Mouse (Mus musculus) megakaryocyte, embryonic 14.5 days (primary cell): ENCODE measurements around the gene Aifm2. TPM values are rescaled to one million over a fixed set of nuclear protein-coding genes. Genes with fewer than 3 reads are reported as not detected.

Experiments used
- H3K27me3 ChIP-seq: replicated peaks from 2 replicates; pipeline ENCODE3; 2012; ENCODE audit warnings: inconsistent platforms
- H3K36me3 ChIP-seq: replicated peaks from 2 replicates; pipeline ENCODE3; 2012; ENCODE audit warnings: low read length, inconsistent platforms, mixed read lengths
- H3K4me1 ChIP-seq: 2 replicates; pipeline ENCODE4 v1.6.1; 2012; ENCODE audit warnings: inconsistent platforms
- H3K4me3 ChIP-seq: replicated peaks from 2 replicates; pipeline ENCODE3; 2012; ENCODE audit warnings: moderate library complexity, mild to moderate bottlenecking, inconsistent platforms
- H3K9me3 ChIP-seq: 2 replicates; pipeline ENCODE4 v1.6.1; 2012; ENCODE audit warnings: inconsistent platforms
- FLI1 ChIP-seq: IDR thresholded peaks from 2 replicates; pipeline ENCODE4 v1.6.1; 2012; ENCODE audit warnings: low read length, inconsistent platforms, mixed read lengths
- GATA1 ChIP-seq: IDR thresholded peaks from 3 replicates; pipeline ENCODE4 v1.6.1; 2012; ENCODE audit warnings: mixed read lengths, low read length, inconsistent platforms, borderline replicate concordance
- polyA plus RNA-seq: library from polyadenylated mRNA; stranded (reverse); fragments of >175 nt; gene quantifications from 2 replicates; pipeline ENCODE4 v1.2.3, GENCODE M21; 2012; ENCODE audit warnings: low replicate concordance; ENCODE audit not compliant: insufficient read depth

Gene Aifm2
- polyA plus RNA-seq, 1 experiment, result 4.5 TPM

DNA sequence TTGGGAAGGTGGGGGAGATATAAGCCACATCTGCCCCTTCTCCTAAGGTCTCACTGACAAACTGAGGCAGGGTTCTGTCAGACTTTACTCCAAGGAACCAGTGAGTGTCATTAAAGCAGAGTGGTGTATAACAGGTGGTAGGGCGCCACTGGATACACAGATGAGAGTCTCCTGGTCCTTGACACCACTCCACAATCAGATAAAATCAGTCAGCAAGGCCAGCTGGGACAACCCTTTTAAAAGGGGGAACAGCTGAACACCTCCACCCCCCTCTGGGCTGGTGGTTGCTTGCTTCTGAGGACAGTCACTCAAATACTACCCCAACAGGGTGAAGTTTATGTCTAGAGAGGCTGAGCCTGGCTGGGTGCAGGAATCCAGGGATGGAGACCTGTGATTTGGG is 22.5 kb downstream of the Aifm2 start:
- Histone ChIP-seq H3K4me3 (no peak overlapping the region), H3K9me3 (no peaks in the 10 kb centered on the region), H3K36me3 (no peaks in the 10 kb centered on the region), H3K4me1 (no peaks in the 10 kb centered on the region), H3K27me3 (peaks cover 22% of the 10 kb centered on the region)
- TF ChIP-seq GATA1 (no peak), FLI1 (no peak)

DNA sequence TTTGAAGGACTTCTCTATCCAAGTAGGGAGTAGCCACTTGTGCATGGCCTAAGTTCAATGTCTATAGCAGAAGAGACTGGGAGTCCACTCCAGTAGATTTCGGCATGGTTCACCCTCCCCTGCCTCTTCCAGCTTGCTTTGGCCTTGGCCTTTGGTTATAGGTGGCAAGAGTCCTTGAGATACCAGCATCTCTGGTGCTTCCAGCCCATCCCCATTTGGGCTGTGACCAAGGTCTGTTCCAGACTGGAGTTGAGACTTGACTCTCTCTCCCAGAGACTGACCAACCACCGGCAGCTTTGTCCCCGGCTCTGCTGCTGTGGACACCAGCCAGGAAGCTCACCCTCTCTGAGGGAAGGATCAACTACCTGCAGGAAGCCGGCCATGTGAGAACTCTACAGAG is 23.1 kb downstream of the Aifm2 start:
- no peak overlapping the region for H3K4me3 ChIP-seq
- TF ChIP-seq GATA1 (no peak), FLI1 (no peak)
- H3K9me3 ChIP-seq, result no peaks in the 10 kb centered on the region
- peaks cover 22% of the 10 kb centered on the region for H3K27me3 ChIP-seq
- H3K4me1 ChIP-seq, result no peaks in the 10 kb centered on the region
- no peaks in the 10 kb centered on the region for H3K36me3 ChIP-seq

DNA sequence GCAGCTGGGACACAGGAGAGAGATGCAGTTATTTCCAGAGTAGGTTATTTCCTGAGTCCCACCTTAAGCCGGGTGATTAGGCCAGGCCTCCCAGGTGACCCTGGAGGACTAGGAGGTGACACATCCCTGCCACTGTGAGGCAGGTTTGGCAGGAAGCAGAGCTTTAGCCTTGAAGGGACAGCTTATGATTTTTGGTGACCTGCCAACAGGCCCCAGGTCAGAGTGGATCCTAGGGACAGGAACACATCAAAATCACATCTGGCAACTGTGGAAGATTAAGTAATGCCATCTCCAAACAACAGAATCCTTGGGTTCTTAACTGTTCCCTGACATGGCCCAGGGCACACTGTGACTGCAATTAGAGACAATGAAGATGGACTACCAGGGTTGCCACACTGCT is 26.2 kb downstream of the Aifm2 start:
- peaks cover 21% of the 10 kb centered on the region for H3K27me3 ChIP-seq
- no peaks in the 10 kb centered on the region for H3K36me3 ChIP-seq
- TF ChIP-seq GATA1 (no peak), FLI1 (no peak)
- H3K4me3 ChIP-seq, result no peak overlapping the region
- peaks cover 11% of the 10 kb centered on the region for H3K4me1 ChIP-seq
- H3K9me3 ChIP-seq, result peaks cover 19% of the 10 kb centered on the region

DNA sequence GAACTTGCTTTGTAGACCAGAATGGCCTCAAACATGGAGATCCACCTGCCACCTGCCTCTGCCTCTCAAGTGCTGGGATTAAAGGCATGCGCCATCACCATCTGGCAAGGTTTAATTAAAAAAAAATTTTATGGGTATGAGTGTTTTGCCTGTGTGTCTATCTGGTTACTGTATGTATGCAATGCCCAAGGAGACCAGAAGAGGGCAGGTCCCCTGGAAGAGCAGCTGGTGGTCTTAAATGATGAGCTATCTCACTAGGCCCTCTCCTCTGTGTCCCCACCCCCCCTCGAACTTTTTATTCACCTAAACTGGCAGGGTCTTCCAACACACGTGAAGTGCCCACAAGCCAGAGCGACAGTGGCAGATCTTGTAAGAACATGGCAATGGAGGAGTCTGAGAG is 26.8 kb downstream of the Aifm2 start:
- peaks cover 19% of the 10 kb centered on the region for H3K9me3 ChIP-seq
- no peak overlapping the region for H3K4me3 ChIP-seq
- TF ChIP-seq FLI1 (no peak), GATA1 (no peak)
- H3K27me3 ChIP-seq, result peaks cover 19% of the 10 kb centered on the region
- no peaks in the 10 kb centered on the region for H3K36me3 ChIP-seq
- H3K4me1 ChIP-seq, result peaks cover 11% of the 10 kb centered on the region

DNA sequence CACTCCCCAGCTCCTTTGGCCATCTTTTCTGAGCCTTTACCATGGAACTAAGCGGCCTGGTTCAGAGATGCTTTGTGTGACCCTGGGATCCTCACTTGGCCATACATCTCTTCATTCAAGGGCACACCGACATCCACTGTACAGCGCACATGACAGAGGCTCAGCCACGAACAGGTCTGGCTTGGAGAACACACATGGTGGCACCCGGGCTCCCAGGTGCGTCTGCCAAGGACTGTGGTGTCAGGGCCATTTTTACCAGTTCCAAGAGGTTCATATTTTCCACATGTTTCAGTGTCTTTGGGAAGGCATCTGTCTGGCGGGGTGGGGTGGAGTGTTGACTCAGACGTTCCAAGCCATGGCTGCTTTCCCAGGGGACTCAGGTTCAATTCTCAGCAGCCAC is 27.3 kb downstream of the Aifm2 start:
- Histone ChIP-seq H3K27me3 (peaks cover 21% of the 10 kb centered on the region), H3K9me3 (peaks cover 19% of the 10 kb centered on the region), H3K36me3 (no peaks in the 10 kb centered on the region), H3K4me3 (no peak overlapping the region), H3K4me1 (peaks cover 11% of the 10 kb centered on the region)
- no peak for TF ChIP-seq GATA1
- no peak for TF ChIP-seq FLI1

DNA sequence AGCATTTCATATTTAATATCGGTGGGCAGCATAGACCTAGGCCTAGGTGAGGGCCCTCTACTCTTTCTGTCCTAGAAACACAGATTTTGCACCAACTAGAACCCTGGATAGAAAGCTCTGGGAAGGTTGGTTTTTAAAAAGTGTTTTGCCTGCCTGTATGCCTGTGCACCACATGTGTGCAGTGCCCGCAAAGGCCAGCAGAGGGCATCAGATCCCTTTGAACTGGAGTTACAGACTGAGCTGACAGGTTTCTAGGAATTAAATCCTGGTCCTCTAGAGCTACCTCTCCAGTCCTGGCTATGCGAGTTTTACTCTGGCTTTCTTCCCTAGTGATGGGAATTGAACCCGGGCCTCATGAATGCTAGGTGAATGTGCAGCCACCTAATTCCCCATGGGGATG is 30.1 kb downstream of the Aifm2 start:
- Histone ChIP-seq H3K4me3 (no peak overlapping the region), H3K4me1 (peaks cover 11% of the 10 kb centered on the region), H3K36me3 (no peaks in the 10 kb centered on the region), H3K27me3 (peaks cover 14% of the 10 kb centered on the region), H3K9me3 (peaks cover 19% of the 10 kb centered on the region)
- TF ChIP-seq GATA1, result no peak
- no peak for TF ChIP-seq FLI1

DNA sequence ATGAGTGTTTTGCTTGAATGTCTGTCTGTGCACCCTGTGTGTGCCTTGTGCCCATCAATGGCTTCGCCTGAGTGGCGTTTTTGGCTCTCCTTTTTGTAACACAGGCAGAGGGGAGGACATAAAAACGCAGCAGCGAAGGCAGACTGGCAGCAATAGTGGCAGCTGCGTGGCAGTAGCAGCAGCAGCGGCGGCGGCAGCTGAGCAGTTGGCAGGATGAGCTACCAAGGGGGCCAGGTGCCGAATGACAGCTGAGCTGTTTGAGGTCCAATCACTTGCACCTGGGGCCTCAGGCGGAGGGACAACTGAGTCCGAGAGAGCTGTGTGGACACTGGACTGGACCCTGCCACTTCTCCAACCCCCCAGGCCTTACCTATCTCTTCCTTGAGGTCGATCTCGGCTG is 32.2 kb downstream of the Aifm2 start:
- no peak for TF ChIP-seq FLI1
- TF ChIP-seq GATA1, result no peak

DNA sequence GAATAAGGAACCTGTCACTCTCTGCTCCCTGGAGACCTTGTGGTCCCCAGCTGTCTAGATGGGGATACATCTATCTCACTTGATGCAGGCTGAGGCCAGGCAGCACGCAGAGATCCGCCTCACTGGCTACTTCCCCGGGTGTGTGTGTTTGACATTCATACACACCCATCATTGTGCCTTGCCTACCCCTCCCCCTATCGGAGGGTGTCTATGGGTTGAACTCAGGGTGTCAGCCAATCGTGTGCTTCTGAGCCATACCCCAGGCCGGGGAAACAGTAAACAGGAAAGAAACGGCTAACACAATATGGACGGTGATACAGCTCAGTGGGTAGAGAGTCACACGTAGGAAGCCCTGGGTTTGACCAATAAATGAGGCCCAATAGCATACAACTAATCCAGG is 35.0 kb downstream of the Aifm2 start:
- peaks cover 11% of the 10 kb centered on the region for H3K4me1 ChIP-seq
- TF ChIP-seq FLI1 (no peak), GATA1 (no peak)
- no peak overlapping the region for H3K4me3 ChIP-seq

More for the DNA sequence above, 32.2 kb downstream of the Aifm2 start:
- H3K9me3 ChIP-seq, result peaks cover 19% of the 10 kb centered on the region
- no peak overlapping the region for H3K4me3 ChIP-seq
- H3K27me3 ChIP-seq, result peaks cover 15% of the 10 kb centered on the region
- peaks cover 11% of the 10 kb centered on the region for H3K4me1 ChIP-seq
- no peaks in the 10 kb centered on the region for H3K36me3 ChIP-seq

DNA sequence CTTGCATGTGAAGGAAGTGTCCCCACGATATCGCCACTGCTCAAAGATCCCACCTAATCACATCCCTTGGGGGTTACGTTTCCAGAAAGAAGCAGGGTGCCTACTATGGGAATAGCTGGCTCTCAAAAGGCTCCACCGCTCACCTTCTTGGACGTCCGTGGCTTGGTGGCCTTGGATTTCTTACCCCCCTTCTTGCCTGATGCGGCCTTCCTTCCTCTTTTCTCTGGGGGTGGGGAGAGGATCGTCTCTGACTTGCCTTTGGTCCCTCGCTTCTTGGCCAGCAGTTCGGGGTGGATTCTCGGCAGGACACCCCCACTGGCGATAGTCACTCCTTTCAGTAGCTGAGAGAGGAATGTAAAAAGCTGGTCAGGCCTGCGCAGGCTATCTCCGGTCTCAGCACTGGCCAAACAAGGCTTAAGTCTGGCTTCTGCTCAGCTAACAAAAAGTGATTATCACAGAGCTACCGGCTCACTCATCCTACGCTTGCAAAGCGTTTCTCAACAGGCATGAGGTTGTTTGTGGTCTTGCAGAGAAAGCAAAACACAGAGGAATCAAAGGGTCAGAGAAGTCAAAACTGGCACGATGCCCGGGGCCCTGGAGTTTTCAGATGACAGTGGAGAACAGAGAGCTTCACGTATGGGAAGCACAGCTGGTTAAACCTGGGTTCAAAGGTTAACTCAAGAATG is 36.6 kb downstream of the Aifm2 start:
- Histone ChIP-seq H3K27me3 (peaks cover 8% of the 10 kb centered on the region), H3K9me3 (no peaks in the 10 kb centered on the region), H3K4me1 (no peaks in the 10 kb centered on the region), H3K4me3 (no peak overlapping the region), H3K36me3 (no peaks in the 10 kb centered on the region)
- no peak for TF ChIP-seq GATA1
- TF ChIP-seq FLI1, result no peak

More for the DNA sequence above, 35.0 kb downstream of the Aifm2 start:
- Histone ChIP-seq H3K9me3 (peaks cover 4% of the 10 kb centered on the region), H3K27me3 (peaks cover 10% of the 10 kb centered on the region), H3K36me3 (no peaks in the 10 kb centered on the region)

DNA sequence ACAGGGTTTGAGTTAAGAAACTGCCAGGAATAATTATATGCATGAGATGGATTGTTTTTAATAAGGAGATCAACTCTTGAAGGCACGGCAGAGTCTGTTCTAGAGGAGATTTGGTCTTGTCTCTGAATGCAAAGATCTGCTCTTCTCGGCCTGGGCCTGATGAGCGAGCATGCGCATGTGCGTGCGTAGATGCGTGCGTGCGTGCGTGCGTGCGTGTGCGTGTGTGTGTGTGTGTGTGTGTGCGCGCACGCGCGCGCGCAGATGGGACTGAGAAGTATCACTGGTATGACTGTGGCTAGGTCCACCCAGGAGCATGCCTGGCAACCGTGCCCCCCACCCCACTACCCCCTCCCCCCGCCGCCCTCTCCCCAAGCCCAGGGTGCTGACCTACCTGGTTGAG is 38.0 kb downstream of the Aifm2 start:
- Histone ChIP-seq H3K4me3 (no peak overlapping the region), H3K4me1 (no peaks in the 10 kb centered on the region), H3K36me3 (no peaks in the 10 kb centered on the region), H3K9me3 (no peaks in the 10 kb centered on the region), H3K27me3 (peaks cover 3% of the 10 kb centered on the region)
- no peak for TF ChIP-seq GATA1
- no peak for TF ChIP-seq FLI1
